Mouse (Mus musculus) ES-Bruce4 (cell line): ENCODE results near the gene Rnpc3. TPM values are rescaled to one million over a fixed set of nuclear protein-coding genes. Genes with fewer than 3 reads are reported as not detected.

Experiments used
- H3K27ac ChIP-seq: 2 replicates; pipeline ENCODE4 v1.5.1; 2012; ENCODE audit warnings: low read length, inconsistent platforms; ENCODE audit not compliant: insufficient read depth
- H3K27me3 ChIP-seq: 2 replicates; pipeline ENCODE4 v1.6.1; 2012; ENCODE audit warnings: mild to moderate bottlenecking, low read length, inconsistent platforms; ENCODE audit not compliant: control insufficient read depth, poor library complexity, insufficient read depth, severe bottlenecking
- H3K36me3 ChIP-seq: 2 replicates; pipeline ENCODE4 v1.6.1; 2012; ENCODE audit warnings: inconsistent platforms, mild to moderate bottlenecking, low read length, moderate library complexity; ENCODE audit not compliant: control insufficient read depth, poor library complexity, insufficient read depth, severe bottlenecking
- H3K4me1 ChIP-seq: one replicate; pipeline ENCODE4 v1.8.1; 2011; ENCODE audit warnings: low read length; ENCODE audit not compliant: control insufficient read depth, insufficient read depth
- H3K4me3 ChIP-seq: 2 replicates; pipeline ENCODE4 v1.5.1; 2011; ENCODE audit warnings: low read depth, mild to moderate bottlenecking, low read length
- H3K9ac ChIP-seq: 2 replicates; pipeline ENCODE4 v1.6.1; 2012; ENCODE audit warnings: low read depth, mild to moderate bottlenecking, inconsistent platforms; ENCODE audit not compliant: poor library complexity, severe bottlenecking
- H3K9me3 ChIP-seq: replicated peaks from 2 replicates; pipeline ENCODE4 v1.6.1; 2012; ENCODE audit warnings: mild to moderate bottlenecking, low read length, inconsistent platforms; ENCODE audit not compliant: control insufficient read depth, poor library complexity, insufficient read depth, severe bottlenecking
- CTCF ChIP-seq: IDR thresholded peaks from one replicate; pipeline ENCODE4 v1.8.1; 2011; ENCODE audit warnings: low read depth, low read length
- EP300 ChIP-seq: IDR thresholded peaks from 2 replicates; pipeline ENCODE4 v1.6.1; 2011; ENCODE audit warnings: low read depth, low read length; ENCODE audit not compliant: insufficient read depth
- POLR2A ChIP-seq: IDR thresholded peaks from one replicate; pipeline ENCODE4 v1.8.1; 2011; ENCODE audit warnings: low read length; ENCODE audit not compliant: insufficient read depth
- polyA plus RNA-seq: library from polyadenylated mRNA; stranded (reverse); fragments of >200 nt; gene quantifications from 2 replicates; pipeline ENCODE4 v1.2.4, GENCODE M21; 2011; ENCODE audit warnings: low read depth; ENCODE audit not compliant: missing spikeins, insufficient read depth, insufficient read length

Gene Rnpc3
- polyA plus RNA-seq, 1 experiment: 44.6 TPM

GRCm38 (mm10) chr3:113572158-113572557, 57.8 kb downstream of the Rnpc3 start:
- no peak overlapping the region for H3K4me3 ChIP-seq
- no peaks in the 10 kb centered on the region for H3K36me3 ChIP-seq
- H3K4me1 ChIP-seq: no peaks in the 10 kb centered on the region
- no peak overlapping the region for H3K27ac ChIP-seq
- H3K27me3 ChIP-seq: no peaks in the 10 kb centered on the region
- H3K9ac ChIP-seq: no peak overlapping the region
- no peaks in the 10 kb centered on the region for H3K9me3 ChIP-seq
- TF ChIP-seq CTCF (no peak), EP300 (no peak), POLR2A (no peak)

Other genes starting within 250 kb of the Rnpc3 start
- gene Amy2a1, start 97.7 kb downstream of the Rnpc3 start, polyA plus RNA-seq: not detected in 2 replicates
- gene Amy1, start 23.4 kb downstream of the Rnpc3 start, polyA plus RNA-seq: 2.8 and 3.4 TPM in 2 replicates